Mouse (Mus musculus): ENCODE results near the gene Ackr2. TPM values are rescaled to one million over a fixed set of nuclear protein-coding genes. Genes with fewer than 3 reads are reported as not detected.

Ackr2 gene
- polyA plus RNA-seq, 1 experiment from 2014 or later = 0.32 TPM

DNA sequence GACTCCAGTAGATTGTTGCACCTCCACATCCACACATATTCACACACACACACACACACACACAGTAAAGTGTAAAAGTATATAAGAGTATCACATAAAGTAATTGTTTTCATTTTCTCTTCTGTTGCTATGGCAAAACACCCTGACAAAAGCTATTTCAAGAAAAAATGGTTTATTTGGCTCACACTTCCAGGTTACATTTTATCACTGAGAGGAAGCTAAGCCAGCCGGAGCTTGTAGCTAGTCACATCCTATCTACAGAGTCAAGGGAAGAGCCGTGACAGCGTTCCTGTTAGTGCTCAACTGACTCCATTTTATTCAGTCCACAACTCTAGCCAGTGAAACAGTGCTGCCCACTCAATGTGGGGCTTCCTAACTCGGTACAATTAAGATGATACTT lies 50.3 kb downstream of the Ackr2 start:
- H3K27me3 ChIP-seq (ENCODE audit: control insufficient read depth, insufficient read depth, low read length) = no peaks in the 10 kb centered on the region
- ATAC-seq (ENCODE audit: insufficient number of reproducible peaks, insufficient read depth, low FRiP score, low read depth) = no peak
- no peak overlapping the region for H3K9ac ChIP-seq (replicated peaks; ENCODE audit: low read depth, low read length)
- no peak overlapping the region for H3K27ac ChIP-seq (ENCODE audit: low read length)
- peaks cover 21% of the 10 kb centered on the region for H3K4me1 ChIP-seq (ENCODE audit: control insufficient read depth, insufficient read depth, low read length)
- H3K9me3 ChIP-seq (ENCODE audit: control insufficient read depth, low read depth, low read length) = no peaks in the 10 kb centered on the region
- H3K4me3 ChIP-seq (ENCODE audit: low read depth, low read length) = no peak overlapping the region
- no peaks in the 10 kb centered on the region for H3K36me3 ChIP-seq (ENCODE audit: control insufficient read depth, insufficient read depth, low read length)
- H3K4me2 ChIP-seq (replicated peaks; ENCODE audit: low read depth, low read length) = no peak overlapping the region
- WGBS = 66% methylated on average over 4 of the region's 4 CpGs

GRCm38 (mm10) chr9:121950418-121951113 lies 52.4 kb downstream of the Ackr2 start, which contains the start of gene Fam198a:
Gene Fam198a, plus strand, starts transcription at chr9:121950988.
- peak; percentile 92 for ATAC-seq (ENCODE audit: insufficient number of reproducible peaks, insufficient read depth, low FRiP score, low read depth)
- no peaks in the 10 kb centered on the region for H3K9me3 ChIP-seq (ENCODE audit: control insufficient read depth, low read depth, low read length)
- H3K4me2 ChIP-seq (replicated peaks; ENCODE audit: low read depth, low read length) = peak within 1 kb of the TSS; percentile 54
- WGBS = 4% methylated on average over 14 of the region's 14 CpGs
- H3K36me3 ChIP-seq (ENCODE audit: control insufficient read depth, insufficient read depth, low read length) = no peaks in the 10 kb centered on the region
- peak within 1 kb of the TSS; percentile 31 for H3K4me3 ChIP-seq (ENCODE audit: low read depth, low read length)
- no peaks in the 10 kb centered on the region for H3K27me3 ChIP-seq (ENCODE audit: control insufficient read depth, insufficient read depth, low read length)
- H3K4me1 ChIP-seq (ENCODE audit: control insufficient read depth, insufficient read depth, low read length) = peaks cover 21% of the 10 kb centered on the region
- peak within 1 kb of the TSS; percentile 71; the same call in 1 of the 2 replicates for H3K27ac ChIP-seq (ENCODE audit: low read length)
- no peak within 1 kb of the TSS; the same call in 1 of the 2 replicates for H3K9ac ChIP-seq (replicated peaks; ENCODE audit: low read depth, low read length)

DNA sequence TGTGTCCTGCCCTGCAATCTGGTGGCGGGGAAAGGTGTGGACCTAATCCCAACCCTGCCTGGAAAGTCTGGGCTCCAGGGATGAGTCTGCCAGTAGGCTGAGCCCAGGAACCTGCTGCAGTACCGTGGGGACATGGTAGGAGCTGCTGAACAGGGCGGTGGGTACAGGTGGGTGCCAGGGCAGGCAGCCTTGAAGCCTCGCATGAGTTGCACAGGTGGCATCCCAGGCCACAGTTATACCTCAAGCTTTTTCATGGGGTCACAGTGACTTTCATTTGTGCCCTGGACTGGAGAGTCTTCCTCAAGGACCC lies 52.9 kb downstream of the Ackr2 start:
- Histone ChIP-seq H3K36me3 (ENCODE audit: control insufficient read depth, insufficient read depth, low read length) (no peaks in the 10 kb centered on the region), H3K9ac (replicated peaks; ENCODE audit: low read depth, low read length) (no peak overlapping the region; the same call in 1 of the 2 replicates), H3K4me2 (replicated peaks; ENCODE audit: low read depth, low read length) (peak overlapping the region; percentile 54), H3K9me3 (ENCODE audit: control insufficient read depth, low read depth, low read length) (no peaks in the 10 kb centered on the region), H3K27me3 (ENCODE audit: control insufficient read depth, insufficient read depth, low read length) (no peaks in the 10 kb centered on the region), H3K4me1 (ENCODE audit: control insufficient read depth, insufficient read depth, low read length) (peaks cover 21% of the 10 kb centered on the region), H3K27ac (ENCODE audit: low read length) (peak overlapping the region; percentile 64; the same call in 1 of the 2 replicates), H3K4me3 (ENCODE audit: low read depth, low read length) (peak overlapping the region; percentile 31)
- 30% methylated on average over 4 of the region's 4 CpGs for WGBS
- no peak; the same call in 1 of the 2 replicates for ATAC-seq (ENCODE audit: insufficient number of reproducible peaks, insufficient read depth, low FRiP score, low read depth)

- Histone ChIP-seq H3K4me3 (ENCODE audit: low read depth, low read length) (no peak overlapping the region), H3K4me2 (replicated peaks; ENCODE audit: low read depth, low read length) (no peak overlapping the region), H3K27me3 (ENCODE audit: control insufficient read depth, insufficient read depth, low read length) (no peaks in the 10 kb centered on the region), H3K4me1 (ENCODE audit: control insufficient read depth, insufficient read depth, low read length) (peaks cover 21% of the 10 kb centered on the region), H3K27ac (ENCODE audit: low read length) (no peak overlapping the region), H3K9ac (replicated peaks; ENCODE audit: low read depth, low read length) (no peak overlapping the region), H3K36me3 (ENCODE audit: control insufficient read depth, insufficient read depth, low read length) (no peaks in the 10 kb centered on the region), H3K9me3 (ENCODE audit: control insufficient read depth, low read depth, low read length) (no peaks in the 10 kb centered on the region)
- WGBS = 82% methylated on average over 6 of the region's 6 CpGs
- ATAC-seq (ENCODE audit: insufficient number of reproducible peaks, insufficient read depth, low FRiP score, low read depth) = no peak
Measured at GRCm38 (mm10) chr9:121952596-121952995, 54.4 kb downstream of the Ackr2 start.

GRCm38 (mm10) chr9:121959966-121960635 lies 61.9 kb downstream of the Ackr2 start:
- no peak overlapping the region for H3K27ac ChIP-seq (ENCODE audit: low read length)
- no peaks in the 10 kb centered on the region for H3K27me3 ChIP-seq (ENCODE audit: control insufficient read depth, insufficient read depth, low read length)
- no peak overlapping the region for H3K9ac ChIP-seq (replicated peaks; ENCODE audit: low read depth, low read length)
- no peaks in the 10 kb centered on the region for H3K9me3 ChIP-seq (ENCODE audit: control insufficient read depth, low read depth, low read length)
- no peaks in the 10 kb centered on the region for H3K36me3 ChIP-seq (ENCODE audit: control insufficient read depth, insufficient read depth, low read length)
- ATAC-seq (ENCODE audit: insufficient number of reproducible peaks, insufficient read depth, low FRiP score, low read depth) = no peak
- no peak overlapping the region for H3K4me3 ChIP-seq (ENCODE audit: low read depth, low read length)
- no peak overlapping the region for H3K4me2 ChIP-seq (replicated peaks; ENCODE audit: low read depth, low read length)
- no peaks in the 10 kb centered on the region for H3K4me1 ChIP-seq (ENCODE audit: control insufficient read depth, insufficient read depth, low read length)
- 36% methylated on average over 7 of the region's 7 CpGs for WGBS

Other genes starting within 250 kb of the Ackr2 start
- gene Sec22c, start 192.9 kb upstream of the Ackr2 start, polyA plus RNA-seq (2014; fragmentation: Nextera tagmentation; extraction: Ambion mirVana) = 10.1 and 12.4 TPM in 2 replicates
- 136 TPM in 2 replicates for gene Ss18l2, start 188.0 kb upstream of the Ackr2 start, polyA plus RNA-seq (2014; fragmentation: Nextera tagmentation; extraction: Ambion mirVana)
- 88.1 and 102 TPM in 2 replicates for gene Nktr, start 179.2 kb upstream of the Ackr2 start, polyA plus RNA-seq (2014; fragmentation: Nextera tagmentation; extraction: Ambion mirVana)
- 12.5 and 13.7 TPM in 2 replicates for gene Zfp651, start 139.0 kb upstream of the Ackr2 start, polyA plus RNA-seq (2014; fragmentation: Nextera tagmentation; extraction: Ambion mirVana)
- gene Klhl40, start 120.7 kb upstream of the Ackr2 start, polyA plus RNA-seq (2014; fragmentation: Nextera tagmentation; extraction: Ambion mirVana) = 0.17 and 0.57 TPM in 2 replicates
- gene Hhatl, start 105.8 kb upstream of the Ackr2 start, polyA plus RNA-seq (2014; fragmentation: Nextera tagmentation; extraction: Ambion mirVana) = 0.78 and 1.1 TPM in 2 replicates
- 1.4 TPM in 2 replicates for gene Ccdc13, start 58.9 kb upstream of the Ackr2 start, polyA plus RNA-seq (2014; fragmentation: Nextera tagmentation; extraction: Ambion mirVana)
- 289 and 309 TPM in 2 replicates for gene Higd1a, start 40.0 kb upstream of the Ackr2 start, polyA plus RNA-seq (2014; fragmentation: Nextera tagmentation; extraction: Ambion mirVana)
- not detected in 2 replicates for gene Cyp8b1, start 17.9 kb downstream of the Ackr2 start, polyA plus RNA-seq (2014; fragmentation: Nextera tagmentation; extraction: Ambion mirVana)
- gene Fam198a, start 52.6 kb downstream of the Ackr2 start, polyA plus RNA-seq (2014; fragmentation: Nextera tagmentation; extraction: Ambion mirVana) = 4.0 and 4.4 TPM in 2 replicates
- gene Pomgnt2, start 98.8 kb downstream of the Ackr2 start, polyA plus RNA-seq (2014; fragmentation: Nextera tagmentation; extraction: Ambion mirVana) = 13.0 and 13.8 TPM in 2 replicates
- gene Snrk, start 218.9 kb downstream of the Ackr2 start, polyA plus RNA-seq (2014; fragmentation: Nextera tagmentation; extraction: Ambion mirVana) = 37.2 and 40.3 TPM in 2 replicates